Mouse (Mus musculus): ENCODE data around the gene Ddn. TPM values are rescaled to one million over a fixed set of nuclear protein-coding genes. Genes with fewer than 3 reads are reported as not detected.
"Not testable (repeated sequence)": the region's sequence is repeated elsewhere in the genome, so short reads cannot be mapped to it uniquely, and the experiment has no call there.

Gene Ddn
- polyA plus RNA-seq, 1 experiment from 2014 or later: not detected

- ATAC-seq; H3K4me2 ChIP-seq (ENCODE audit: low read depth, low read length); H3K27ac ChIP-seq (ENCODE audit: low read depth); DNase-seq; H3K4me3 ChIP-seq (ENCODE audit: low read depth, low read length); H3K9me3 ChIP-seq (ENCODE audit: low read length); H3K9ac ChIP-seq (replicated peaks): not testable (repeated sequence)
- 77% methylated on average over 6 of the region's 6 CpGs for WGBS (ENCODE audit: insufficient replicate concordance)
- TF ChIP-seq CTCF (IDR thresholded peaks at IDR 0.05; ENCODE audit: low read depth): peak; percentile 19; the same call in 1 of the 2 replicates
- peaks cover 22% of the 10 kb centered on the region for H3K4me1 ChIP-seq (ENCODE audit: insufficient read depth)
- H3K27me3 ChIP-seq (ENCODE audit: insufficient read depth, low read length): peaks cover 49% of the 10 kb centered on the region
- H3K36me3 ChIP-seq (replicated peaks; ENCODE audit: insufficient read depth, low read length): peaks cover 30% of the 10 kb centered on the region
Observed at GRCm38 (mm10) chr15:98810212-98810611, 922 bp upstream of the Ddn start.

GRCm38 (mm10) chr15:98808651-98809134 lies 597 bp downstream of the Ddn start:
- Histone ChIP-seq H3K9me3 (ENCODE audit: low read length) (no peaks in the 10 kb centered on the region), H3K27ac (ENCODE audit: low read depth) (no peak overlapping the region), H3K27me3 (ENCODE audit: insufficient read depth, low read length) (peaks cover 64% of the 10 kb centered on the region), H3K9ac (replicated peaks) (no peak overlapping the region), H3K4me1 (ENCODE audit: insufficient read depth) (peaks cover 24% of the 10 kb centered on the region), H3K4me3 (ENCODE audit: low read depth, low read length) (0 out of 2 replicates have a peak overlapping the region, but pooled peaks have one; percentile 21), H3K4me2 (ENCODE audit: low read depth, low read length) (no peak overlapping the region), H3K36me3 (replicated peaks; ENCODE audit: insufficient read depth, low read length) (peaks cover 17% of the 10 kb centered on the region)
- DNase-seq (no peak), ATAC-seq (no peak)
- 21% methylated on average over 6 of the region's 6 CpGs for WGBS (ENCODE audit: insufficient replicate concordance)
- TF ChIP-seq EP300 (IDR thresholded peaks at IDR 0.05; ENCODE audit: low read depth): no peak
- no peak for TF ChIP-seq CTCF (IDR thresholded peaks at IDR 0.05; ENCODE audit: low read depth)

GRCm38 (mm10) chr15:98807895-98808650 lies 1.2 kb downstream of the Ddn start:
- WGBS (ENCODE audit: insufficient replicate concordance): 3% methylated on average over 31 of the region's 34 CpGs
- 0 out of 2 replicates have a peak, but pooled peaks have one; percentile 22 for ATAC-seq
- TF ChIP-seq EP300 (IDR thresholded peaks at IDR 0.05; ENCODE audit: low read depth): no peak
- Histone ChIP-seq H3K27ac (ENCODE audit: low read depth) (no peak overlapping the region), H3K4me3 (ENCODE audit: low read depth, low read length) (peak overlapping the region; percentile 21), H3K27me3 (ENCODE audit: insufficient read depth, low read length) (peaks cover 70% of the 10 kb centered on the region), H3K4me1 (ENCODE audit: insufficient read depth) (peaks cover 27% of the 10 kb centered on the region), H3K36me3 (replicated peaks; ENCODE audit: insufficient read depth, low read length) (peaks cover 11% of the 10 kb centered on the region), H3K4me2 (ENCODE audit: low read depth, low read length) (peak overlapping the region; percentile 65), H3K9ac (replicated peaks) (no peak overlapping the region), H3K9me3 (ENCODE audit: low read length) (no peaks in the 10 kb centered on the region)
- DNase-seq: peak; percentile 39

DNA sequence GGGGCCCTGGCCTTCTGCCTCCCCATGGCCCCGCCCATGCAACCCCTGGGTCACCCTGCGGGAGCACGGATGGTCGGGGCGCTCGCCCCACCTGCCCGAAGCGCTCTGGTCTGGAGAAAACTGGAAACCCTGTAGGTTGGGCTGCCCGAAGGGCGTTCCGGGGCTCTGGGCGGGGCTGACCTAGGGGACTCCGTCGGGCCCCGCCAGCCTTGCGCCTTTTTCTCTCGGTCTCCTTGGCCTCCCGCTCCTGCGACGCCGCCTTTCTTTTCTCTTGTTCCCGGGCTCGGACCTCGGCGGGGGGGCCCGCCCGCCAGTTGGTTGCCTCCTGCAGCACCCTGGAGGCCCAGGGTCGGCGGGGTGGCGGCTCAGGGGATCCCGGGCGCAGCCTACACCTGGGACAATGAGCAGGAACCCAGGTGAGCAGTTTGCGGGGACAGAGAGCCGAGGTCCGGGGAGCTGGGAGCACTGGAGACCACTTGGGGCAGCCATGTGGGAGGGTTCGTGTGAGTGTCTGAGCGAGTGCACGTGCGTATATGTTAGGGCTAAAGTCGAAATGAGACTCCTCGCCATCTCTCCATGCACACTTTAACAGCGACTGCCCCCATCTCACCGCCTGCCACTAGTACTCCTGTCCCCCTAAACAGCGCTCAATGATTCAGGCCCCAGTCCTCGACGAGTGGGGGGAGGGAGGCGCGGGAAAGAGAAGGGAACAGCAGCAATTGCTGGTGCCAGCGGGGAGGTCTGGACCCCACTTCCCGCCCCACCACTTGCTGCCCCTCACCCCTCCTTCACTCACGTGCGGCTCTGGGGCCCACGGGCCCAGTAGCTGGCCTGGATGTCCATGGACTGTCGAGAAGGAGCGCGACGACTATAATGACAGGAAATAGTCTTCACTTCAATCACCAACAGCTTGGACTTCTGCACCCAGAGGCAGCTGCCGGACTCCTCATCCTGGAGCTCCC lies 2.2 kb downstream of the Ddn start:
- H3K36me3 ChIP-seq (replicated peaks; ENCODE audit: insufficient read depth, low read length): 0 out of 2 replicates have a peak, but pooled peaks cover 7% of the 10 kb centered on the region
- DNase-seq: peak; percentile 51
- H3K4me2 ChIP-seq (ENCODE audit: low read depth, low read length): peak overlapping the region; percentile 65
- TF ChIP-seq CTCF (IDR thresholded peaks at IDR 0.05; ENCODE audit: low read depth) (no peak), EP300 (IDR thresholded peaks at IDR 0.05; ENCODE audit: low read depth) (no peak)
- H3K27ac ChIP-seq (ENCODE audit: low read depth): no peak overlapping the region
- 1% methylated on average over 50 of the region's 58 CpGs for WGBS (ENCODE audit: insufficient replicate concordance)
- no peak overlapping the region for H3K9ac ChIP-seq (replicated peaks)
- H3K27me3 ChIP-seq (ENCODE audit: insufficient read depth, low read length): peaks cover 80% of the 10 kb centered on the region
- no peaks in the 10 kb centered on the region for H3K9me3 ChIP-seq (ENCODE audit: low read length)
- ATAC-seq: no peak
- H3K4me3 ChIP-seq (ENCODE audit: low read depth, low read length): peak overlapping the region; percentile 21
- H3K4me1 ChIP-seq (ENCODE audit: insufficient read depth): peaks cover 27% of the 10 kb centered on the region

- no peak overlapping the region for H3K27ac ChIP-seq (ENCODE audit: low read depth)
- peaks cover 88% of the 10 kb centered on the region for H3K27me3 ChIP-seq (ENCODE audit: insufficient read depth, low read length)
- no peaks in the 10 kb centered on the region for H3K9me3 ChIP-seq (ENCODE audit: low read length)
- no peak for ATAC-seq
- DNase-seq: no peak
- H3K4me2 ChIP-seq (ENCODE audit: low read depth, low read length): peak overlapping the region; percentile 67
- peak overlapping the region; percentile 27; the same call in 1 of the 2 replicates for H3K4me3 ChIP-seq (ENCODE audit: low read depth, low read length)
- H3K36me3 ChIP-seq (replicated peaks; ENCODE audit: insufficient read depth, low read length): 0 out of 2 replicates have a peak, but pooled peaks cover 3% of the 10 kb centered on the region
- peaks cover 27% of the 10 kb centered on the region for H3K4me1 ChIP-seq (ENCODE audit: insufficient read depth)
- 12% methylated on average over 30 of the region's 30 CpGs for WGBS (ENCODE audit: insufficient replicate concordance)
- no peak overlapping the region for H3K9ac ChIP-seq (replicated peaks)
- TF ChIP-seq CTCF (IDR thresholded peaks at IDR 0.05; ENCODE audit: low read depth) (no peak), EP300 (IDR thresholded peaks at IDR 0.05; ENCODE audit: low read depth) (no peak)
Observed at GRCm38 (mm10) chr15:98806071-98806808, 3.0 kb downstream of the Ddn start.

All from liver, postnatal 0 days (tissue).